Mouse (Mus musculus): ENCODE results near the gene Faf1.

GRCm38 (mm10) chr4:109936557-109936956 is 260.2 kb downstream of the Faf1 start:
- TF ChIP-seq CTCF (IDR thresholded peaks at IDR 0.05; ENCODE audit: low read depth): no peak
- no peak for TF ChIP-seq EP300 (optimal IDR thresholded peaks at IDR 0.05)
